Mouse (Mus musculus): Measurements from ENCODE around the gene Lpar6. TPM values are rescaled to one million over a fixed set of nuclear protein-coding genes. Genes with fewer than 3 reads are reported as not detected.

Lpar6 gene
- polyA plus RNA-seq, 1 experiment: 15.0 TPM

Other genes with a start within 250 kb of the Lpar6 start
- 2.1 TPM in 1 of 2 replicates, not detected in the other for gene Cysltr2, start 188.8 kb upstream of the Lpar6 start, polyA plus RNA-seq (2012; ENCODE audit: insufficient read depth, insufficient read length, missing spikeins)
- 138 and 227 TPM in 2 replicates for gene Rcbtb2, start 114.9 kb upstream of the Lpar6 start, polyA plus RNA-seq (2012; ENCODE audit: insufficient read depth, insufficient read length, missing spikeins)
- 36.6 and 41.5 TPM in 2 replicates for gene Rb1, start 87.9 kb downstream of the Lpar6 start, polyA plus RNA-seq (2012; ENCODE audit: insufficient read depth, insufficient read length, missing spikeins)
- gene Itm2b, start 147.4 kb downstream of the Lpar6 start, polyA plus RNA-seq (2012; ENCODE audit: insufficient read depth, insufficient read length, missing spikeins): 1,115 and 1,308 TPM in 2 replicates

Data from brown adipose tissue, adult 24 weeks (tissue).